Comparison of ENCODE assay signal across 10 mouse cellular contexts in the genomic region with DNA sequence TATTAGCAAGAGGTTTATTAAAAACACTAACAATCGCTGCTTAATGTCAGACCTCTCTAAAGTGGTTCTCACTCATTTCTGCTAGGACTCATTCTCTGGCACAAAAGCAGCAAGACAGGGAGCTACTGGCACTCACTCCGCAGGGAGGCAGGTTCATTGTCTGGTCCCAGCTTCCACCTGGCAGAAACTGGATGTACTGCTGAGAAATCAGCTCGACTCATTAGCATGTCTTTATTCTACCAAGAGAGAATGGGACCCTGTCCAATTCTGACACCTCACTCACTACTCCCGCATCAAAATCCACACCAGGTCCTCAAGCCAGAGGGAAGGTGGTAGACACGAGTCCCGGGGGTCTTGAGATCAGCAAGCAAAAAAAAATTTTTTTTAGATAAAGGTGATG. TPM values are rescaled to one million over a fixed set of nuclear protein-coding genes. Genes with fewer than 3 reads are reported as not detected.
DNase-seq lines count a peak whose midpoint lies in the region; ATAC-seq lines count a peak whose summit lies in the region.
"Had no signal": no experiment of that assay in that cellular context is flagged by ENCODE, and none has a peak within 500 bp of the region (broad histone marks: within the 10 kb centered on the region; RNA-seq: fewer than 3 reads in every experiment).

No protein-coding gene starts in this region.

- H3K27ac ChIP-seq in kidney, embryonic 14.5 days (ENCODE audit: low read depth, low read length): no peak overlapping the region
- 0 out of 2 replicates have a peak overlapping the region, but pooled peaks have one; percentile 93 for H3K27ac ChIP-seq in hindbrain, embryonic 12.5 days
- H3K27ac ChIP-seq in midbrain, embryonic 15.5 days: peak overlapping the region; percentile 95

- peak overlapping the region; percentile 76 for H3K4me3 ChIP-seq in kidney, embryonic 14.5 days (ENCODE audit: low read length)
- peak overlapping the region; percentile 85 for H3K4me3 ChIP-seq in hindbrain, embryonic 12.5 days
- H3K4me3 ChIP-seq in midbrain, embryonic 15.5 days: peak overlapping the region; percentile 67

- peak overlapping the region; percentile 4; the same call in 1 of the 2 replicates for H3K9ac ChIP-seq in kidney, embryonic 14.5 days (ENCODE audit: low read depth, low read length)
- H3K9ac ChIP-seq in hindbrain, embryonic 12.5 days: peak overlapping the region; percentile 97
- peak overlapping the region; percentile 68; the same call in 1 of the 2 replicates for H3K9ac ChIP-seq in midbrain, embryonic 15.5 days

- no peaks in the 10 kb centered on the region for H3K9me3 ChIP-seq in kidney, embryonic 14.5 days (ENCODE audit: control insufficient read depth, low read length)
- H3K9me3 ChIP-seq in hindbrain, embryonic 12.5 days (replicated peaks): no peaks in the 10 kb centered on the region
- H3K9me3 ChIP-seq in midbrain, embryonic 15.5 days: no peaks in the 10 kb centered on the region

- H3K4me2 ChIP-seq in kidney, embryonic 14.5 days (replicated peaks; ENCODE audit: low read depth, low read length): peak overlapping the region; percentile 100
- peak overlapping the region; percentile 96 for H3K4me2 ChIP-seq in hindbrain, embryonic 12.5 days (replicated peaks)
- H3K4me2 ChIP-seq in midbrain, embryonic 15.5 days: peak overlapping the region; percentile 76

- no peaks in the 10 kb centered on the region for H3K36me3 ChIP-seq in kidney, embryonic 14.5 days (ENCODE audit: control insufficient read depth, insufficient read depth, low read length)
- no peaks in the 10 kb centered on the region for H3K36me3 ChIP-seq in hindbrain, embryonic 12.5 days
- no peaks in the 10 kb centered on the region for H3K36me3 ChIP-seq in midbrain, embryonic 15.5 days (replicated peaks)

- intact Hi-C loops in left cerebral cortex, postnatal 10 days (cut with DNase I): no loop called here

- peaks cover 14% of the 10 kb centered on the region for H3K4me1 ChIP-seq in kidney, embryonic 14.5 days (ENCODE audit: control insufficient read depth, insufficient read depth, low read length)
- peaks cover 24% of the 10 kb centered on the region for H3K4me1 ChIP-seq in hindbrain, embryonic 12.5 days
- peaks cover 24% of the 10 kb centered on the region for H3K4me1 ChIP-seq in midbrain, embryonic 15.5 days

- WGBS in kidney, embryonic 14.5 days: 25% methylated on average over 6 of the region's 6 CpGs
- 10% methylated on average over 6 of the region's 6 CpGs for WGBS in hindbrain, embryonic 12.5 days
- WGBS in midbrain, embryonic 15.5 days: 5% methylated on average over 6 of the region's 6 CpGs

- no peak for ATAC-seq in kidney, embryonic 14.5 days (ENCODE audit: low FRiP score, low TSS enrichment)
- no peak for ATAC-seq in hindbrain, embryonic 12.5 days (ENCODE audit: low FRiP score)
- ATAC-seq in midbrain, embryonic 15.5 days (replicated peaks): no peak
- ATAC-seq: Patski had no signal

- no peak for DNase-seq in kidney, postnatal 14 days
- peak; percentile 65 to 78 for DNase-seq in cerebellum, adult 18-20 months
- no peak for DNase-seq in right cerebral cortex, adult 2 months (ENCODE audit: low spot score in 2 of 2)
- no peak for DNase-seq in urinary bladder, postnatal 36 days (ENCODE audit: low spot score in 2 of 2)
- DNase-seq in left cerebral cortex, postnatal 10 days (ENCODE audit: extremely low spot score in 1 of 2, low spot score in 2 of 2): no peak
- DNase-seq: gastrocnemius, postnatal 25 days had no signal

- no peaks in the 10 kb centered on the region for H3K27me3 ChIP-seq in kidney, embryonic 14.5 days (ENCODE audit: control insufficient read depth, insufficient read depth, low read length)
- H3K27me3 ChIP-seq in hindbrain, embryonic 12.5 days: no peaks in the 10 kb centered on the region
- no peaks in the 10 kb centered on the region for H3K27me3 ChIP-seq in midbrain, embryonic 15.5 days (replicated peaks)
- H3K27me3 ChIP-seq: Patski had no signal

RNA-seq across cellular contexts. Expression of gene Rnf157, which starts 1.2 kb away (rescaled TPM):
- polyA plus RNA-seq in kidney, embryonic 14.5 days (2014; fragmentation: Nextera tagmentation; extraction: Ambion mirVana): 9.1 and 14.1 TPM in 2 replicates
- 44.8 and 47.2 TPM in 2 replicates for polyA plus RNA-seq in hindbrain, embryonic 12.5 days (2016; fragmentation: Nextera tagmentation; extraction: Ambion mirVana)
- 66.1 and 68.0 TPM in 2 replicates for polyA plus RNA-seq in midbrain, embryonic 15.5 days (2015; fragmentation: Nextera tagmentation; extraction: Ambion mirVana)
- total RNA-seq in left cerebral cortex, postnatal 10 days (2021): 100 to 1,000 TPM; 200 to 207 TPM

RNA-seq across cellular contexts. Expression of gene Ubald2, which starts 22.3 kb away (rescaled TPM):
- 79.7 and 80.8 TPM in 2 replicates for polyA plus RNA-seq in kidney, embryonic 14.5 days (2014; fragmentation: Nextera tagmentation; extraction: Ambion mirVana)
- 46.6 and 50.6 TPM in 2 replicates for polyA plus RNA-seq in hindbrain, embryonic 12.5 days (2016; fragmentation: Nextera tagmentation; extraction: Ambion mirVana)
- 40.9 and 44.2 TPM in 2 replicates for polyA plus RNA-seq in midbrain, embryonic 15.5 days (2015; fragmentation: Nextera tagmentation; extraction: Ambion mirVana)
- 10 to 100 TPM; 31.3 to 31.7 TPM for total RNA-seq in left cerebral cortex, postnatal 10 days (2021)

RNA-seq across cellular contexts. Expression of gene Qrich2, which starts 54.5 kb away (rescaled TPM):
- 0.34 and 0.39 TPM in 2 replicates for polyA plus RNA-seq in kidney, embryonic 14.5 days (2014; fragmentation: Nextera tagmentation; extraction: Ambion mirVana)
- polyA plus RNA-seq in hindbrain, embryonic 12.5 days (2016; fragmentation: Nextera tagmentation; extraction: Ambion mirVana): 0.18 and 0.39 TPM in 2 replicates
- polyA plus RNA-seq in midbrain, embryonic 15.5 days (2015; fragmentation: Nextera tagmentation; extraction: Ambion mirVana): not detected in 2 replicates
- under 1 TPM in 1 of 2 experiments, not detected in 1; 0.14 TPM for total RNA-seq in left cerebral cortex, postnatal 10 days (2021)
- total RNA-seq: gastrocnemius, postnatal 25 days had no signal

Comparison
In these comparisons a context has a peak if more than half of its experiments do, and no peak if none do; other contexts are left out.
1. H3K9ac ChIP-seq: peak in every context shown above with its lines; median percentile 97 in hindbrain, embryonic 12.5 days; 68 in midbrain, embryonic 15.5 days; 4 in kidney, embryonic 14.5 days.
2. DNase-seq: peak in cerebellum, adult 18-20 months (2 of 2); none in kidney, postnatal 14 days (single experiment), right cerebral cortex, adult 2 months (0 of 2), urinary bladder, postnatal 36 days (0 of 2) and left cerebral cortex, postnatal 10 days (0 of 2).
3. Peak in every context shown above with its lines, with median percentiles within 50 percentile points of each other: H3K4me2 ChIP-seq and H3K4me3 ChIP-seq.